Mouse (Mus musculus) lung, postnatal 4 days (tissue): ENCODE measurements around the gene Ech1.

Experiments
- DNase-seq, 2 experiments: peaks; one replicate each; pipeline ENCODE4 v3.0.0; 2021

Gene Ech1

GRCm38 (mm10) chr7:28863540-28863939 lies 38.5 kb downstream of the Ech1 start, which contains the start of gene Lgals7:
Gene Lgals7 (plus strand): TSS chr7:28863853.
- no peak for DNase-seq

DNA sequence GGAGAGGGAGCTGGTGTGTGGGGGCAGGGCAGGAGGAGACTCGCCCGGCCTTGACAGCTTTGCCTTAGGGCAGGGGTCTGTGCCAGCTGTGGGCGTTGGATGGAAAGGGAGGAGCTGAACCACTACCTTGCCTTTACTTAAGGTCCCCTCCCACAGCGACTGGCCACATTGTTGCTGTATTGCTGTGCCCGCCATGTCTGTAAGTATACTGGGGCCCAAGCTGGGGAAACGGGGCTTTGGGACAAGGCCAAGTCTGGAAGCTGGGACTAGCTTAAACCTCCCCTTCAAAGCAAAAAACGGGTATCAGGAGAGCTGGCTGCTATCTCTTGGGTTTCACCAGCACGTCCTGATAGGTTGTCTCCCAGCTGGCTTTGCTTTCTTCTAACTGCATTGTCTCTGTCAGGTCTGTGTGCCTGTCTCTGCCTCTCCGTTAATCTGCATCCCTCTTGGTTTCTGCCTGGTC lies 39.3 kb downstream of the Ech1 start:
- no peak for DNase-seq

- DNase-seq = peak; percentile 92
Observed at GRCm38 (mm10) chr7:28865481-28866300, 40.7 kb downstream of the Ech1 start.

DNA sequence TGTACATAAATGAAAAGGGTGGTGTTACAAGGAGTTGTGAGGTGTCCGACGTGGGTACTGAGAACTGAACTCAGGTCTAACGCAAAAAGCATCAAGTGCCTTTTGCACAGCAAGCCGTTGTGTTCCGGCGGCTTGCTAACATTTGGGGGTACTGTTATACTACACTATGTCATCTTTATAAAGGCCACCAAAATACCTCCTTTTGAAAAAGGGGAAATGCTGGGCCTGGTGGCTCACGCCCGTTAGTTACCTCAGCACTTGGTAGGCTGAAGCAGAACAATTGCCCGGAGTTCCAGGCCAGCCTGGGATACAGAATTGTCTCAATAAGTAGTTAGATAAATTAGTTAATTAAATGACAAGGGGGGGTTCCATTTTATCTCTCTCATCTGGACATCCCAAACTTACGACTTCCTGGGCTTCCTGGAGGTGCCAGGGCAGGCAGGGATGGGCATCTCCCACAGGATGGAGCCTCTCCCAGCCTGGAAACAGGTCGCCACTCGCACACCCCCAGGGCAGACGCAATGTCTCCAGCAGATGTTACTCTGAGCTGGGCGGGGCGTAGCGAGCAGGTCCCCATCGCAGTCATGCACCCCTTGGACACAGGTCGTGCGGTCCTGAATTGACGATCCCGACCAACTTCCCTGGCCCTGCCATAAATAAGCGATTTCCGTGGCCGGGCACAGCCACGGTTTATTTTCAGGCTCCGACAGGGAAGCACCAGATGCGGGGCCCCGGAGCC lies 41.9 kb downstream of the Ech1 start:
- no peak for DNase-seq

DNA sequence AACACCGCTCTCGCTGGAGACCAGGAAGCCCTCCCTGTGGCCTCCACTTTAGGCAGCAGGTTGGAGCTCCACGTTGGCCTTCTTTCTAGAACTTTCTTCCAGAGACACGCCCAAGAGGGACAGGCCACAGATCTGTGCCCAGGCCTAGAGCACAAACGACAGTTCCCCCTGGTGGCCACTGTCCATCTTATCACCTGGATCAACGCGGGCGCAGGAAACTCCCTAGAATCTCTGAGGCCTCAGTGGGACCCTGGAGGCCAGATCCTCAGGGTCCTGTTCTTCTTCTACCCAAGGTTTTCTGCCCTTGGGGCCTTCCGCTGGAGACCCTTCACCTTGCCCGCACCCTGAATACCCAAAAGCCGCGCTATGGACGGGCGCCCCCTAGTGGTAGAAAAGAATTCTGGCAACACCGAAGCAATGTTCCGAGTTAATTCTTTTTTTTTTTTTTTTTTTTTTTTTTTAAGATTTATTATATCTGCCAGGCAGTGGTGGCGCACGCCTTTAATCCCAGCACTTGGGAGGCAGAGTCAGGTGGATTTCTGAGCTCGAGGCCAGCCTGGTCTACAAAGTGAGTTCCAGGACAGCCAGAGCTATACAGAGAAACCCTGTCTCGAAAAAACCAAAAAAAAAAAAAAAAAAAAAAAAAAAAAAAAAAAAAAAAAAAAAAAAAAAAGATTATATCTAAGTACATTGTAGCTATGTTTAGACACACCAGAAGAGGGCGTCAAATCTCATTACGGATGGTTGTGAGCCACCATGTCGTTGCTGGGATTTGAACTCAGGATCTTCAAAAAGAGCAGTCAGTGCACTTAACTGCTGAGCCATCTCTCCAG lies 42.7 kb downstream of the Ech1 start:
- DNase-seq = peak; percentile 79 to 85

DNA sequence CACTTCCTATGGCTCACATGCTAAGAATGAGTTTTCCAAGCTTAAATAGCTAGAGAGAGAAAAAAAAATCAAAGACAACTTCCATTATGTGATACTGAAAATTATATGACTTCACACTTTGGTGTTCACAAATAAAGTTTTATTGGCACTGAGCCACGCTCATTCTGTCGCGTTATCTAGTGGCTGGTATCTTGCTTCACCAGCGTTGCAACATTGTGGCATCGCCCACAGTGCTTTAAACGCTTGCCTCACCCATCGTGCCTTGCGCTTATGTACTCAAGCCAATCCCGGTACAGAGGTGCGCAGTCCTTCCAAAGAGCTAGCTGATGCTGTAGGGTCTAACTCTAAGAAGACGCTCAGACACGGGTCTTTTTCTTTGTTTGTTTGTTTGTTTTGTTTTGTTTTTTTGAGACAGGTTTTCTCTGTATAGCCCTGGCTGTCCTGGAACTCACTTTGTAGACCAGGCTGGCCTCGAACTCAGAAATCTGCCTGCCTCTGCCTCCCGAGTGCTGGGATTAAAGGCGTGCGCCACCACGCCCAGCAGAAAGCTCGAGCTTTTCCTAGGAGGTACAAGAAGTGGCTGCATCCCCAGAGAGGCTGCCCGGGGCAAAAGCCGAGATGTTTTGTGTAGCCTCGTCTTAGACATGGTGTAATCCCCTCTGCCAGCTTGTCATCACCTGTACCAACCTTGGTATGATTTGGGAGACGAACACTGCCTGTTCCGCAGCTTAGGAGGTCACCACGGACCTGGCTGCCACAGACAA lies 46.1 kb downstream of the Ech1 start:
- no peak for DNase-seq

GRCm38 (mm10) chr7:28874565-28874964 lies 49.5 kb downstream of the Ech1 start:
- no peak for DNase-seq

DNA sequence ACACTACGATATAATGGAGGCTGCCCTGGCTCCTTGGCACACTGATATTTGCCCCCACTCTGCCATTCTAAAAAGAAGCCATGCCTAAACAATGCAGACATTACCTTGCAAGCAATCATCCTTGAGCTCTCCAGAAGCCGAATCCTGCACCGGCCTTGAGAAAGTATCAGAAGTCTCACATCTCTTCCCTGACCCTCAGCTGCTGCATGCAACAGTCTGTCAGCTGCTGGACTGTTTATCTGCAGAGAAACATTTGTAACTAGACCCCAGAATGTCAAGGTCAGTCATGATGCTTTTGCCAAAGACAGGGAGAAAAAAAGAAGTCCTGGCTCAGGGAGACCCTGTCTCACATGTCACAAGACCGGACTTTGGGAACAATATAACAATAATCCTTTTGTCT lies 51.1 kb downstream of the Ech1 start:
- DNase-seq = no peak

DNA sequence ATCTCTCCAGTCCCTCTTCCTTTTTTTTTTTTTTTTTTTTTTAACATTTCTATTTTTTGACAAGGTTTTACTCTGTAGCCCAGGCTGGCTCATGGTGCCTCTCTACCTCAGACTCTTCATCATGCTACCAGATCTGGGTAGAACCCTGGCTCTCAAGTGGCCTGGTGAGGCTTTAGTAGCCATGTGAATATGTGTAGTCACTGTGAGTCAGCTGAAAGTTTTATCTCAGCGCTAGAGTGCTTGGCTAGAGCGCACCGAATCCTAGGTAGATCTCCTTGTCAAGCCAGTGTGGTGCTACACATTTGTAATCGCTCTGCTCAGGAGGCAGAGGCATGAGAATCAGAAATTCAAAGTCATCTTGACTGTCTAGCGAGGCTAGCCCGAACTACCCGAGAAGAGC lies 52.1 kb downstream of the Ech1 start:
- no peak for DNase-seq

DNA sequence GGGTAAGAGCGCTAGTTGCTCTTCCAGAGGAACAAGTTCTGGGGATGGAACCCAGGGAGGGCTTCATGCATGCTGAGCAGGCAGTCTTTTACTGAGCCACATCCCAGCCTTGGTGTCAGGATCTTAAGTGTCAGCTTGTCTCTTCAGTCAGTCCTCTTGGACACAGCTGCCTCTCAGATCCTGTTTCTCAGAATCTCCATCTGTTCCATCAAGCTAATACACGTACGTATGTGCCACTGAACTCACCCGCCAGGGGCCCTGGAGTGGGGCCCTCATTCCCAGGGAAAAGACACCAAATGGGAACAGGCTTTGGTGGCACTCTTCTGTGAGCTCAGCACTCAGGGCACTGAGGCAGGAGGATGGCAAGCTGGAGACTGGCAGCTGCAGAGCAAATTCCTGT lies 52.8 kb downstream of the Ech1 start:
- no peak for DNase-seq

DNA sequence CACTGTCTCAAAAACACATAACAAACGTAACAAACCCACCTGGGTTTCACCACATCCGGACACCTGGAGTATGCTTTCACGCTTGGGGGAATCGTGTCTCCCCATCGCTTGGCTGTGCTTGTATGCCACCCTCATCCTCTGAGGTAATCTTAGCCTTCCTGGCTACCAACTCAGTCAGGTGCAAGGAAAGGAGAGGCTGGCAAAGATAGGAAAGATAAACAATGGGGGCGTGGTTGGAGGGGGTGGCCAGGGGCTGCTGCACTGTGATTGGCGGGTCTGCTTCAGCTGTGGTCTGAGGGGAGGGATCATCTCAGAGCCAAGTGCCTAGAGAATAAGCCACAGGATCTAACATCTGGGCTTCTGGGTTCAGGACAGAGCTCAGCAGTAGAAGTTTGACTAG lies 54.6 kb downstream of the Ech1 start:
- no peak for DNase-seq

DNA sequence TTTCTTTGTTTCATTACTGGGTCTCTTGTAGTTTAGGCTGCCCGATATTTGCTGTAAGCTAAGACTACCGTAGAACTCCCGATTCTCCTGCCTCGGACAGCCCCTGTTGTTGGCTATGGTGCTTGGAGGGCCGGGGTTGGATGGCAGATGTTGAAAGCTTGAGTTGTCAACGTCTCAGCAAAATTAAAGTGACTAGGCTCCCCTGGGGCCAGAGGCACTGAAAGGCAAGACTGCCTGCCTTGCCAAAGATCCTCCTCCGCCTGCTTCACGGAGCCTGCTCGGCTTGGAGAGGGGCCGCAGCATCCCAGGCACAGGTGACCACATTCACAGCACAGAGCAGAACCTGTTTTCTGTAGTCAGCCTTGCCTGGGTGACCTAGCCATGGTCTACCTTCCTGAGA lies 55.5 kb downstream of the Ech1 start:
- no peak for DNase-seq

DNA sequence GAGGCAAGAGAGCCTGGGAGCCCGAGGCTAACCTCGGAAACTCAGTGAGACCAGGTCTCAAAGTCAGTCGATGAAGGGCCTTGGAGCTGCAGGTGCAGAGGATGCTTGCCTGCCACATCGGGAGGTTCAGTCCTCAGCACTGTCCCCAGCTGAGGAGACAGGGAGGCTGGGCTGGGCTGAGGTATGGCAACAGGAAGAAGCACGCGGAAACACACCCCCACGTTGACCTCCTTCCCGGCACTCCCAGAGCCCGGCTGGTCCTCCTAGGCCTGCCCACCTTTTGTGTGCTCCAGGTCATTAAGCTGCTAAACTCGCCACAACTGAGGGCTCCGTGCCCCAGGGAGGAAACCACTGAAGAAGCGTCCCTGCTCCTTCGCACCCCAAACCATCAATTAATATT lies 56.2 kb downstream of the Ech1 start, which contains the start of gene Capn12:
Gene Capn12, plus strand, starts transcription at position 224 of the 400 bp plus-strand sequence.
- no peak for DNase-seq
